Mouse (Mus musculus): ENCODE measurements around the gene Sele.
"Not testable (repeated sequence)": the region's sequence is repeated elsewhere in the genome, so short reads cannot be mapped to it uniquely, and the experiment has no call there.

The Sele gene

GRCm38 (mm10) chr1:164047934-164048333, at the start of gene Sele:
Sele (plus strand) TSS chr1:164048234.
- peak; percentile 12 for DNase-seq (ENCODE audit: low read depth, low spot score)

GRCm38 (mm10) chr1:164001831-164002452, 46.1 kb upstream of the Sele start:
- DNase-seq (ENCODE audit: low read depth, low spot score): no peak

DNA sequence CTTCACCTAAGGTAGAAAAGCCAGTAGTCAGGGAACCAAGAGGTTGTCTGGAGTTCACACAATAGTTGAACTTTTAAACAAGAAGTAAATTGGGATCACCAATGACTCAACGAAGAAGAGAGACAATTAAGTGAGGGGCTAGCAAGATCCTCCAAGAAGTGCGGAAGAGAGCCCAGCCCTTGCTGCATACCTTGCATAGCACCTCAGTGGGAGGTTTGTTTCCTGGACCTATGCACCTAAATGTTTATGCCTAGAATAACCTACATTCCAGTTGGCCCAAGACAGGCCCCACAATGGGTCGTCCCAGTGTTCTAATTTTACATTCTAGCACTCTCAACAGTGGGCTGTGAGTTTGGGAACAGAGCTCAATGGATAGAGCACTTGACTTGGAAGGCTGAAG, 43.7 kb upstream of the Sele start:
- no peak for DNase-seq (ENCODE audit: low read depth, low spot score)

GRCm38 (mm10) chr1:164009235-164009634, 38.8 kb upstream of the Sele start:
- DNase-seq (ENCODE audit: low read depth, low spot score): peak; percentile 56

GRCm38 (mm10) chr1:164014616-164015015, 33.4 kb upstream of the Sele start:
- no peak for DNase-seq (ENCODE audit: low read depth, low spot score)

DNA sequence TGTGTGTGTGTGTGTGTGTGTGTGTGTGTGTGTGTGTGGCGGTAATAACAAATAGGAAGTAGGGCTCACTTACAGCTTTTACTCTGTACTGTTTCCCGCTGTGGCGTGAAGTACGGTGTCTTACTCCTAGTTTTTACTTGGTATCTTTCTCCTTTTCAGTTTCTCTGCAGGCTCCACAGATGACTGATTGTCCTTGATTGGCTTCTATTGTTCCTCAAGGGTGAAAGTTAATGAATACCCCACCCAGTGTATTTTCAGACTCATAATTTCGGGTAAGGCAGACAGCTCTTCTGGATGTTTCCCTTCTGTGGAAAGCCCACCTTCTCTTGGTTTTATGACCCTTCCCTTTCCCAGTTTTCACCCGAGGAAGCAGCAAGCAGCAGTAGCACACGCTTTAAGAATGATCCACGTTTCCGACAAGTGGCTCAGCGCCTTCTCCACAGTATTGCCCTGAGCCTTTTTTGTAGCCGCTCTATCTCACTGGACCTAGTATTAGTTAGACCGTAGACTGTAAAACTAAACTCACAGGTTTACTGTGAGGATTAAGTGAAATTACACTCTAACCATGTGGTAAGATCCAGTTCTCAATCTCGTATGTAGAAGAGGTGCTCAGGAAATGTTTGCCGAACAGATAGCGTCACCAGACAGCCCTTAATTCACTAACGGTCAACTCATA, 29.7 kb upstream of the Sele start:
- no peak for DNase-seq (ENCODE audit: low read depth, low spot score)

GRCm38 (mm10) chr1:164019789-164020188, 28.2 kb upstream of the Sele start:
- DNase-seq (ENCODE audit: low read depth, low spot score): no peak

DNA sequence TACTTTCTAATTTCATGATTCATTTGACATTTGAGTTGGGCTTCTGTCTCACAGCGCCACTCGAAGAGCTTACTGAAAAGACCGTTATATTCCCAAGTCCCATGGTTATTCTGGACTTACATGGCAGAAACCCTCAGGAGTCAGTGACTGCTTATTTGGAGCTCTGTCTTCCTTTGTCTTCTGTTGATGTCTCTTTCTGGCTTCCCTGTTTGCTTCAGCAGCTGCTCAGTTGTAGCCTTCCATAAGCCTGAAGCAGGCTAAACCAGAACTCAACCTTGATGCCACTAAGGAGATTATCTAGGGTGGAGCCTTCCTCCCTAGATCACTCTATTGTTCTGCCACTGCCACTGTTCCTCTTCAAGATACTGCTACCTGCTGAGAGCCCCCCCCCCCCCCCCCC, 27.3 kb upstream of the Sele start:
- DNase-seq (ENCODE audit: low read depth, low spot score): not testable (repeated sequence)

DNA sequence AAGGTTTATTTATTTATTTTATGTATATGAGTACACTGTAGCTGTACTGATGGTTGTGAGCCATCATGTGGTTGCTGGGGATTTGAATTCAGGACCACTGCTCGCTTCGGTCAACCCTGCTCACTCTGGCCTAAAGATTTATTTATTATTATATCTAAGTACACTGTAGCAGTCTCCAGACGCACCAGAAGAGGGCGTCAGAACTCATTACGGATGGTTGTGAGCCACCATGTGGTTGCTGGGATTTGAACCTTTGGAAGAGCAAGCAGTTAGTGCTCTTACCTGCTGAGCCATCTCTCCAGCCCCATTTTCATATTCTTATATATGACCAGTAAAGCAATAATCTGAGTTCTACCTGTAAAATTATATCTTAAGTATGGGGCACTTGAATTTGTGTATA, 25.9 kb upstream of the Sele start:
- DNase-seq (ENCODE audit: low read depth, low spot score): not testable (repeated sequence)

DNA sequence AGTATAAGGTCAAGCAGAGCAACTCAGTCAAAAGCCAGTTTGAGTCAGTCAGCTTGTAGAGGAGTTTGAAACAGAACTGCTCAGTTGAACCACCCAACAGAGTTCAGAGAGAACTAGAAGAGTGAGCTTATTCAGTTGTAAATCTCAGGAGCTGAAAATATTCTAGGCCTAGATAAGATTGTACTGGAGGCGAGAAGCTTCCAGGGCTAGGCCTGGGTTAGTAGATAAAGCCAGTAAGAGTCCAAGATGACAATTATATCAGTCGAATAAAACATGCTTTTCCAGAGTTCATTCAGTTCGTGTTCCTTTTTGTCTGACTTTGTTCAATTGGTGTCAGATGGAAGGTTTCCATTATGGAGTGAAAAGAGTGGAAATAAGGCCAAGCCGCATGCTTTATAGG, 22.3 kb upstream of the Sele start:
- no peak for DNase-seq (ENCODE audit: low read depth, low spot score)

- DNase-seq (ENCODE audit: low read depth, low spot score): peak; percentile 45
Observed at GRCm38 (mm10) chr1:164027416-164027815, 20.6 kb upstream of the Sele start.

GRCm38 (mm10) chr1:164040385-164041135, 7.5 kb upstream of the Sele start:
- DNase-seq (ENCODE audit: low read depth, low spot score): no peak

GRCm38 (mm10) chr1:164043549-164043948, 4.5 kb upstream of the Sele start:
- DNase-seq (ENCODE audit: low read depth, low spot score): no peak

- DNase-seq (ENCODE audit: low read depth, low spot score): no peak
Observed at GRCm38 (mm10) chr1:164053561-164053960, 5.5 kb downstream of the Sele start.

DNA sequence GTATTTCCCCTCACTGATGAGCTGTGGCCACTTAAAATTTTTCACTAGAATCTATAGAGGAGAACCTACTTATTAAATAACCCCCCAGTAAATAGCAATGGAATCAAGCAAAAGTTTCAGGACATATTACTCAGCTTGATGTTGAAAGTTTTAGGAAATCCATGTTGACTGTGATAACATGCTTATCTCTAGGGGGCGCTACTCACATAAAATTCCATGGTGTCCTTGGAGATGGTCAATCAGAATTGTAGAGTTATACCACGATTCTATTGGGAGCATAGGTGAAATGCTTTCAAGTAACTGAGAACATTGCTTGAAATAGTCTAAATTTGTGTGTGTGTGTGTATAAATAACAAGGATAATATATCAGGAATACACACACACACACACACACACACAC, 6.8 kb downstream of the Sele start:
- DNase-seq (ENCODE audit: low read depth, low spot score): peak; percentile 19

- DNase-seq (ENCODE audit: low read depth, low spot score): no peak
Observed at GRCm38 (mm10) chr1:164060071-164060470, 12.0 kb downstream of the Sele start.

GRCm38 (mm10) chr1:164061278-164061677, 13.2 kb downstream of the Sele start:
- DNase-seq (ENCODE audit: low read depth, low spot score): peak; percentile 80

- DNase-seq (ENCODE audit: low read depth, low spot score): no peak
Observed at GRCm38 (mm10) chr1:164061925-164062324, 13.9 kb downstream of the Sele start, which contains the start of gene Sell. Sell (plus strand) TSS chr1:164061982.

- DNase-seq (ENCODE audit: low read depth, low spot score): no peak
Observed at GRCm38 (mm10) chr1:164062856-164063255, 14.8 kb downstream of the Sele start.

- no peak for DNase-seq (ENCODE audit: low read depth, low spot score)
Observed at GRCm38 (mm10) chr1:164063745-164064144, 15.7 kb downstream of the Sele start.

GRCm38 (mm10) chr1:164069261-164069660, 21.2 kb downstream of the Sele start:
- no peak for DNase-seq (ENCODE audit: low read depth, low spot score)

- no peak for DNase-seq (ENCODE audit: low read depth, low spot score)
Observed at GRCm38 (mm10) chr1:164070461-164070860, 22.4 kb downstream of the Sele start.

DNA sequence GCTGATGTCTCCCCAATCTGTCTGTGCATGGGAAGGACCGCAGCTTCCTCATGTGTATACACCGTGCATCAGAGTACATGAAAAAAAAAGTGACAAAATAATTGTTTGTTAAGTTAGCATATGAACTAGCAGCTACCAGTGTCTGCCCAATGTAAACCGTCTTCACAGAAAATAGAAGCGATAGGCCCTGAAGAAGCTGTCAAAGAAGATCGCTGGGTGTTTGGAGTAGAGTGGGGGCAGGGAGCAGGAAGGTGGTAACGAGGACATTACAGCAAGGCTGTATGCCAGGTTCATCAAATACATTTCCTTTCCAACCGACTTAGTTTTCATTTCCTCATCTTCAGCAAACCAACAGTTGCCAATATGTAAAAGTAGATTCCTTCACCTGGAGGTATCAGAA, 23.1 kb downstream of the Sele start:
- DNase-seq (ENCODE audit: low read depth, low spot score): no peak
